Mouse (Mus musculus) cortical plate, adult 2 months (tissue): ENCODE data around the gene Lrp2. TPM values are rescaled to one million over a fixed set of nuclear protein-coding genes. Genes with fewer than 3 reads are reported as not detected.
A peak's percentile ranks its signal among the peaks of the same experiment; 100 is the strongest.
"Not testable (repeated sequence)": the region's sequence is repeated elsewhere in the genome, so short reads cannot be mapped to it uniquely, and the experiment has no call there.

Experiments
- H3K27ac ChIP-seq: fragments of 200-500 bp; 2 replicates; pipeline ENCODE4 v1.5.1; 2012; ENCODE audit warnings: low read length, control low read depth, inconsistent platforms; ENCODE audit not compliant: insufficient read depth
- H3K4me1 ChIP-seq: fragments of 200-500 bp; 2 replicates; pipeline ENCODE4 v1.6.1; 2011; ENCODE audit warnings: low read length; ENCODE audit not compliant: control insufficient read depth, insufficient read depth
- H3K4me3 ChIP-seq: fragments of 200-500 bp; 2 replicates; pipeline ENCODE4 v1.5.1; 2011; ENCODE audit warnings: mild to moderate bottlenecking, low read length, control low read depth; ENCODE audit not compliant: insufficient read depth
- CTCF ChIP-seq: fragments of 200-500 bp; IDR thresholded peaks from 2 replicates; pipeline ENCODE4 v1.5.1; 2011; ENCODE audit warnings: mild to moderate bottlenecking, control low read depth, low read length; ENCODE audit not compliant: insufficient read depth; ENCODE audit errors: extremely low read depth
- POLR2A ChIP-seq: fragments of 200-500 bp; IDR thresholded peaks from 2 replicates; pipeline ENCODE4 v1.6.1; 2011; ENCODE audit warnings: mild to moderate bottlenecking, low read length, control low read depth; ENCODE audit not compliant: insufficient read depth; ENCODE audit errors: extremely low read depth
- polyA plus RNA-seq: library from polyadenylated mRNA; depleted of rRNA; stranded (reverse); fragments of >200 nt; gene quantifications from 2 replicates; pipeline ENCODE4 v1.2.3, GENCODE M21; 2012

Gene Lrp2
- polyA plus RNA-seq, 1 experiment, result 0.10 TPM

DNA sequence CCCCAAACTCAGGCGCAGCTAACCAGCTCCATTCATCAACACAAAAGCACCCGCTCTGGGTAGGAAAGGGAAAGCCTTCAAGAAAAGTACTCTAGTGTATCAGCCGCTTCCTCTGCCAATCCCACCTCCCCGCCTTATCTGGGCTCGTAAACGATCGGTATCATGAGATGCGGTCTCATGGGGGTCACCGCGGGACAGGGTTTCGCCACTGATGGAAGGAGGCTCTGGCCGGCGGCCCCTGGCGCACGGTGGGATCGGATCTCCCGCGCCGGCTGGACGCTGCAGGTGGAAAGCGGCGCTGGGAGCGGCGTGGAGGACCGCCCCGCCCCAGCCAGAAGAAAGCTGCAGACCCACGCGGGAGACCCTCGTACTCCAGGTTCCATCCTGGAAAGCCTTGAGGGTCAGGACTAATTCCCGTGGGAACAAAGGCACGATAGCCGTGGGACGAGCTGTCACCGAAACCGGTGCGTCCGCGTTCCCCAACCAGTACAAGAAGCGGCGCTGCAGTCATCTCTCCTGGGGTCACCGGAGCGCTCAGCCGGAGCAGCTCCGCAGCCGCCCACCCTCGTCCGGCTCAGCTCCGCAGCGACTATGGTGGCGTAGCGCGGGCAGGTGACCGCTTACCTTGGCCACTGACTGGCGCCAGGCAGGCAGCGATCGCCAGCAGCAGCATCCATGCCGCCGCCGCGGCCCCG, 527 bp downstream of the Lrp2 start:
- no peaks in the 10 kb centered on the region; the same call in 1 of the 2 replicates for H3K4me1 ChIP-seq
- H3K27ac ChIP-seq, result no peak overlapping the region
- peak overlapping the region; percentile 39 for H3K4me3 ChIP-seq
- TF ChIP-seq POLR2A (no peak), CTCF (no peak)

DNA sequence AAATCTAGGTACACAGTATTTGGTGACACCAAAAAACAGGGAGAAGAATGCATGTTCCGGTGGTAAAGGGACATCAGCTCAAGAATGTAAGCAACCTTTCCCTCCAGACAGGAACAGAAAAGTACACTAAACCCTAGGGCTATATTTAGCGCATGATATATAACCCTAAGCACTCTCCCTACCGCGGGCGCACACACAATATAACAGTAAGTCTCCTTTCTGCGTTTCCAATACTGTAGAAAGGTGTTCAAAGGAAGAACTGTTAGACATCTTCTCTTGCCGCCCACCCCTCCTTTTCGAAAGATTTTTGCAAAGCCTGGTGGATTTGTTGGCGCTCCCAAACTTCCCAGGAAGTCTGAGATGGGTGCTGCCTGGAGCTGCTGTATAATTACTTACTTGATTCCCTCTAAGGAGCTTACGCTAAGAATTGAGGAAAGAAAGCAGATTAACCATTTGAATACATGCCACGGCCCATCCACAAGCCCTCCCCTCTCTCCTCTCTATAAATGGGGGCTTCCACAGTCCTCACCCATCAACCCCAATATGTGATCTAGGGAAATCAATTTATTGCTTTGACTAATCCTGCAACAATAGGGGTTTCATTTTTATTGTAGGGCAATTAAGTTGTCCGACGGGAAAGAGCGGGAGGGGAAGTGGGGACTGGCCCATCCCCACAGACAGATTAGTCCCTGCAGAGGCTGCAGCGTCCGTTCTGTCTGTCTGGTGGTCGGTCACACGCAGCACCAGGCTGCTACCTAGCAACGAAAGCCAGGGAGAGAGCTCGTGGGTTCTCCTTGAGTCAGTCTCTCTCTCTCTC, 1.5 kb downstream of the Lrp2 start:
- TF ChIP-seq POLR2A (no peak), CTCF (no peak)
- Histone ChIP-seq H3K4me1 (no peaks in the 10 kb centered on the region; the same call in 1 of the 2 replicates), H3K4me3 (no peak overlapping the region), H3K27ac (no peak overlapping the region)

DNA sequence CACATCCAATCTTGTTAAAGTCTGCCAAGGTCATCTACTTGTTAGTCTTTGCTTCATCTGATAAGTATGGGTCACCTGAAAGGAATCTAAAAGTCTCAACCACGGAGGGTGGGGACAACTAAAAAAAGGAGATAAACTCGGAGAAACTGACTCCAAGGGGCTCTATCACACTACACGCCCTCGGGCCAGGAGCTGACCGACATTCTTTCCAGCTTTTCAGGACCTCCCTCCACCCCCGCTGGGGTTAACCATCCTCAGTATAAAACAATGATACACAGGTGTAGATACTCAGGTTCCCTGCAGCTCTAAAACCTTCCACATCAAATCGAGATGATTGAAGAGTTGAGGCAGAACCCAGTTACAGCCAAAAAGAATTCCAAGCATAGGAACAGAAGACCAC, 3.0 kb downstream of the Lrp2 start:
- TF ChIP-seq CTCF (no peak), POLR2A (no peak)
- Histone ChIP-seq H3K27ac (no peak overlapping the region), H3K4me1 (no peaks in the 10 kb centered on the region; the same call in 1 of the 2 replicates), H3K4me3 (no peak overlapping the region)

DNA sequence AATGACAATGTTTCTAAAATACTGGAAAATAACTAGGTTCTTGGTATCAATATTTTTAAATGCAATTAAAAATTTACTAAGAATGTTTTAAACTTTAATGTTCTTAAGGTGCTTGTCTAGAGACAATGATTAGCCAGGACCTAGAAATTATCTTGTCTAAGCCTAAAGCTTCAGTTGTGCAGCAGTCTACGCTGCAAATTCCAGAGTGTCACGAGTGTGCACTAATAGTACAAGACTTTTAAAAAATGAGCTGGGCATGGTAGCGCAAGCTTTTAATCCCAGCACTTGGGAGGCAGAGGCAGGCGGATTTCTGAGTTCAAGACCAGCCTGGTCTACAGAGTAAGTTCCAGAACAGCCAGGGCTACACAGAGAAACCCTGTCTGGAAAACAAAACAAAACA, 3.8 kb downstream of the Lrp2 start:
- not testable (repeated sequence) for H3K27ac ChIP-seq, H3K4me3 ChIP-seq, H3K4me1 ChIP-seq

DNA sequence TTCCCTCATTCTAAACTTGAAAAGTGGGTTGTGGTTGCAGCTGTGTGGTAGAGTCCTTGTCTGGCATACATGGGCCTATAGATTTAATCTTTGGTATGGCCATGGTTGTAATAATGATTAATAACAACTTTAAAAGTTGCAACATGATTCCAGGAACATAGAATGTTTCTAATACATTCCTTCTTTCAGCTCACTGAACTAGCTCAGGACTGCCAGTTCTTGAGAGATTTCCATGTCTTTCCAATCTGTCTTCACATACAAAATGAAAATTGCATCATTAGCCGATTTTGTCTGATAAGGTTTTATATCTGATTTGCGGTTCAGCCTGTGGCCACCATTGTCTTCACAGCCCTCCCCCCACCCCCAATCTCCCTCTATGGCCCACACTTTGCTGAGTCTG, 5.8 kb downstream of the Lrp2 start:
- Histone ChIP-seq H3K27ac (no peak overlapping the region), H3K4me1 (no peaks in the 10 kb centered on the region; the same call in 1 of the 2 replicates), H3K4me3 (no peak overlapping the region)
- TF ChIP-seq CTCF, result no peak

DNA sequence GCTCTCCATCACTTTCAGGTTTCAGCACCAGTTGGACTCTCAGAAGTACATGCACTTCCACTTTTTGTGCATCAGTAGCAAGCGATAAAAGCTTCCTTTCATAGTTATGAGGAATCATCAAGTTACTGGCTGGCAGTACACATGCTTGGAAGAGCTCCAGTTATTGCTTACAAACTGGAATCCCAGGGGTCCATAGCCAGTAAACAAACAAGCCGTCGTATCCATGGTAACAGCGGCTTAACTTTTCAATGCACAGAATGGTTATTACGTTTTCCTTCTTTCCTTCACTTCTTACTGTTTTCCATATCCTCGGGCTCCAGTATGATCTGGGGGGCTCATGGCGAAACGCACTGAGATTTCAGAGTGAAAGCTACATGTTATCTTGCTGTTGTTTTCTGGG, 7.7 kb downstream of the Lrp2 start:
- Histone ChIP-seq H3K4me3 (no peak overlapping the region), H3K27ac (no peak overlapping the region), H3K4me1 (no peaks in the 10 kb centered on the region)
- TF ChIP-seq POLR2A (no peak), CTCF (no peak)

DNA sequence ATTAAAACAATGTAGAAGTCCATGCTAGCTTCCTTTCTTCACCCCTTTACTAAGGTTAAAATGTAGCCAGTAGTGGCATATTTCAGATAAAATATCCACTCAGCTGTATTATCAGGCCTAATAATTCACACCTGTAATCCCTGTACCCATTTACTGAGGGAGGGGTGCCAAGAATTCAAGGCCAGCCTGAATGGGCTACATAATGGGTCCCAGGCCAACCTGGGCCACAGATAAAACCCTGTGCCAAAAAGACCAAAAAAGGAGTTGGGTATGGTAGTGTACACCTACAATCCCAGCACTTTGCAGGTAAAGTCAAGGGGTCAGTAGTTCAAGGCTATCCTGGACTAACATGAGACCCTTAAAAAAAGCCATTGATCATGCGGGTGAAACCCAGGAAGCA, 9.3 kb downstream of the Lrp2 start:
- Histone ChIP-seq H3K27ac (no peak overlapping the region), H3K4me1 (no peaks in the 10 kb centered on the region), H3K4me3 (no peak overlapping the region)
- TF ChIP-seq POLR2A, result no peak
- TF ChIP-seq CTCF, result no peak

DNA sequence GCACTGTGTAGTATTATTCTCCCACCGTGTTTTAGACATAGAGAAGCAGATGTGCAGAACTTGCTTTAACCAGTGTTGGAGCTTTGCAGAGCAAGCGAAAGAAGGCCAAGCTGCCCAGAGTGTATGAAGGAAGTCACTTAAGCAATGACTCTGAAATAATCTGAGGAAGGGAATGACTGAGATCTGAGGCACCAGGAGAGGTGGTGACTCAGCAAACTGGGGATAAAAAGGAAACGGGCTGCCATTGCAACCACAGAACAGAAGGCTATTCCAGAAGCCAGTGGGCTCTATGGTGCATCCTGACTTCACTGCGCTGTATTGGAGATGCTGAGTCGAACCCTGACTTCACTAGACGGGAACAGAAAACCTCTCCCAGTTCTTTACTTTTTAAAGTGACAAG, 10.9 kb downstream of the Lrp2 start:
- Histone ChIP-seq H3K4me3 (no peak overlapping the region), H3K27ac (no peak overlapping the region), H3K4me1 (no peaks in the 10 kb centered on the region)
- TF ChIP-seq CTCF (no peak), POLR2A (no peak)

DNA sequence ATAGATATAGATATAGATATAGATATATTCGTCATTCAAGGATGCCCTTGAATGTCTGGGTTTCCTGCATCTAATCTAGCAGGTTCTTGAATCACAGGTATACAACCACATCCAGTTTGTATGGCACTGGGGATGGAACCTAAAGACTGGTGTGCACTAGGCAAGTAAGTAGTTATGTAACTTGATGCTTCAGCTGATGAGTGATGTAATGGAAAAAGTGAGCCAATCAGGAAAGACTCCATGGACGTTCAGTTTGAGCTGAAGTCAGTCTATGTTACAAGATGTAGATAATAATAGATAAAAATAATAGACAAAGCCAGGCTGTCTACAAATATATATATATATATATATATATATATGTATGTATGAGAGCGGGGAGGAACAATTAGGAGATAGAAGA, 11.6 kb downstream of the Lrp2 start:
- Histone ChIP-seq H3K4me1 (no peaks in the 10 kb centered on the region), H3K4me3 (no peak overlapping the region), H3K27ac (no peak overlapping the region)
- TF ChIP-seq CTCF (no peak), POLR2A (no peak)

DNA sequence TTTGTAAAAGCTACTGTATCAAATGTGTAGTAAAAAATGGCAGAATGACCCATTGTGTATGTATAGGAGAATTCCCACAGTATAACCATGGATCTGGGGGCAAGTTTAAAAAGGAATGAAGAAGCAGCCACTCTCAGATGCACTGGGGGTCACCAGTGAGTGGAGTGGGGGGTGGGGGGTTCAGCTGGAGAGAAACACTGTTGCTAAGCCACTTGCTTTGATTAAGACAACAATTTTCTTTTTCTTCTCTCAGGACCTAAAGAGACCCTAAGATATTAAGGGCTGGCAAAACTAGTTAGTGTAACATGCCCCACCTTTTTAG, 12.2 kb downstream of the Lrp2 start:
- no peak for TF ChIP-seq POLR2A
- no peak for TF ChIP-seq CTCF
- no peaks in the 10 kb centered on the region for H3K4me1 ChIP-seq
- H3K27ac ChIP-seq, result no peak overlapping the region

More for the DNA sequence above, 12.2 kb downstream of the Lrp2 start:
- H3K4me3 ChIP-seq, result no peak overlapping the region
